Mouse (Mus musculus) 3T3-L1 (cell line): ENCODE measurements around the gene Dpm2.

Experiments
- DNase-seq: peaks from one replicate; pipeline ENCODE4 v3.0.0-alpha.2; 2015; ENCODE audit warnings: low read depth, low spot score

Dpm2 gene

GRCm38 (mm10) chr2:32547380-32547779, 23.3 kb upstream of the Dpm2 start:
- peak; percentile 39 for DNase-seq

- DNase-seq = peak; percentile 88
These were observed 22.5 kb upstream of the Dpm2 start for GRCm38 (mm10) chr2:32547964-32548739.

GRCm38 (mm10) chr2:32549171-32549570, 21.5 kb upstream of the Dpm2 start:
- peak; percentile 53 for DNase-seq

DNA sequence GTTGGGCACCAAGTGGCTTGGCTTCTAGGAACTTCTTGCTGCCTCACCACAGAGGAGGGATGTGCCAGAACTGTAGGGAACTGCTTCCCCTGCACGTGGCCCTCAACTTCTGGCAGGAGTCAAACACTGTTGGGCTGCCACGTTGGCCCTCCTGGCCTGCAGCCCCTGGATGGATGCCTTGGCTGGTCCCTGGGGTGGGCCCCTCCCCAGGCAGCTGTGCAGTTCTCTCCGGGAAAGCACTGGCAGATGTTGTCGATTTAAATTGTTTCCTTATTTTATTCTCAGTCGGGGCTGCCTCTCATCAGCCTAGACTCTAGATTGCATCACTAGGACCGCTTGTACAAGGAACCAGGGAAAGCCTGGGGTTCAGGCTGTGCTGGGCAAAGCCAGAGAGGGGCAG, 20.9 kb upstream of the Dpm2 start:
- DNase-seq = peak; percentile 95

DNA sequence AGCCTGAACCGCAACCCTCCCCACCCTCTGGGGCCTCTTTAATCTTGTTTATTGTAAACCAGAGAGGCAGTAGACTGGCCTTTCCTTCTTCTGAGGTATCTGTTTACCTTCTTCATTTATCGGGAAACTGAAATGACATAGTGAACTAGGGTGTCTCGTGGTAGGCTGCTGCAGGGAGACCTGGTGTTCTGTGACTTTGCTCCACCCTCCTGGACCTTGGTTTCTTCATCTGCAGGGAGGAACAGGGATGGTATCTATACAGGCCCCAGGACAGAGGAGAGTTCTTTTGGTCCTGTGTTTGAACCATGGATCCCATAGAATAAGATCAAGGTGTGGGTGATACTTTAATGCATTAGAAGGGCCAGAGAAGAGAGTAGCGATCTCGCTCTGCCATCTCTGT, 19.4 kb upstream of the Dpm2 start:
- DNase-seq = no peak

GRCm38 (mm10) chr2:32553592-32554148, 17.0 kb upstream of the Dpm2 start:
- DNase-seq = no peak

DNA sequence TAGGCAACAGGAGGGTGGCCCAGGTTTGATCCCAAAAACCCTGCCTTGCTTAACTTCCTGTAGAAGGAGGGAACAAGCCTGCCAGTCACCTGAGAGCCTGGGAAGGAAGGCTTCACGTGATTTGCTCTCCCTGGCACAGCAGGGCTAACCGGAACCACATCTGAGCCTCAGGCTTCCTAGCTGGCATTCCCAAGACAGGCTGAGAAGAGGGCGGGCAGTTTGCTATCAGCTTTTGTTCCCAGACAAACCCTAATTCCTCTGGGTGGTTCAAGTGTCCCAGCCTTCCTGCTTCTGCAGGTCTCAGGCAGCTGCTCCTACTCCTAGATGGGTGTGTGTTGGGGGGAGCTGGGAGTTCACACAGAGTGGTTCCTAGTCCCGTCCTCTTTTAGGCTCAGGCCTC, 15.2 kb upstream of the Dpm2 start:
- DNase-seq = peak; percentile 35

GRCm38 (mm10) chr2:32556019-32556418, 14.6 kb upstream of the Dpm2 start:
- DNase-seq = no peak

DNA sequence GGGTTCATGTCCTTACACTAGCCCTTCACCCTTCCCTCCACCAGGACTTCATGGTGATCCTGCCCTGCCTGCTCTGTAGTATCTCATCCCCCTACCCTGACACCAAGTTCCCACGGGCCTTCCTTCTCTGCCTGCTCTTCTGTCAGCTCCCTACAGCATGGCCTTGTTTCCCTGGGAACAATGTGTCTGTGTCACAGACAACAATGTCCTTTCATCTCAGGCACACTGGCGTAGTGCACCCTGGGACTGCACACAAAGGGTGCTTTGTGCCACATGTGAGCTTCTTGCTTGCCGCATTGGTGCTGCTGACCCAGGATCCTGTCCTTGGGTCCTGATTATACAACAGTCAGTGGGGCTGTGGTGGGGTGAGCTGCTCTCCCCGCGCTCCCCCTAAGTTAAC, 11.1 kb upstream of the Dpm2 start:
- no peak for DNase-seq

- peak; percentile 92 for DNase-seq
These were observed 4.1 kb upstream of the Dpm2 start for GRCm38 (mm10) chr2:32566536-32567063.

GRCm38 (mm10) chr2:32568149-32568548, 2.5 kb upstream of the Dpm2 start:
- peak; percentile 21 for DNase-seq

DNA sequence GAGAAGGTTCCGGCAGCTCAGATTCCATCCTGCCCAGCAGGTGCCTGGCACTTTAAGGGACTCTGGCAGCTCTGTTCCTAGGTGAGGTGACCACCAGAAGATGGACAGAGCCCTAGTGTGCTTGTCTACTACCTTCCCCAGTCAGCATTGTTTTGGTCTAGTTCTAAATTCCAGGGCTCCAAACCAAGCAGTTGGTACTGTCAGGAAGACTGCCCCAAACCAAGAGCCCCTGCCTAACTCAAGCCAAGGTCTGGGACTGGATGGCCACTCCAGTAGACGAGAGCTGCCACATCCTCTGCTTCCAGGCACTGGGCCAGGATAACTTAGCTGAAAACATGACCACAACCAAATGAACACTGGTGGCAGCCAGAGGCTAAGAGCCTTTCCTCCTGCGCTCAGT, 1.7 kb upstream of the Dpm2 start:
- DNase-seq = peak; percentile 31

GRCm38 (mm10) chr2:32572196-32572595, 1.5 kb downstream of the Dpm2 start:
- DNase-seq = no peak

- DNase-seq = no peak
These were observed 3.8 kb downstream of the Dpm2 start, which contains the start of gene Pip5kl1 for GRCm38 (mm10) chr2:32574497-32574896. Pip5kl1 (plus strand) TSS chr2:32574797.

DNA sequence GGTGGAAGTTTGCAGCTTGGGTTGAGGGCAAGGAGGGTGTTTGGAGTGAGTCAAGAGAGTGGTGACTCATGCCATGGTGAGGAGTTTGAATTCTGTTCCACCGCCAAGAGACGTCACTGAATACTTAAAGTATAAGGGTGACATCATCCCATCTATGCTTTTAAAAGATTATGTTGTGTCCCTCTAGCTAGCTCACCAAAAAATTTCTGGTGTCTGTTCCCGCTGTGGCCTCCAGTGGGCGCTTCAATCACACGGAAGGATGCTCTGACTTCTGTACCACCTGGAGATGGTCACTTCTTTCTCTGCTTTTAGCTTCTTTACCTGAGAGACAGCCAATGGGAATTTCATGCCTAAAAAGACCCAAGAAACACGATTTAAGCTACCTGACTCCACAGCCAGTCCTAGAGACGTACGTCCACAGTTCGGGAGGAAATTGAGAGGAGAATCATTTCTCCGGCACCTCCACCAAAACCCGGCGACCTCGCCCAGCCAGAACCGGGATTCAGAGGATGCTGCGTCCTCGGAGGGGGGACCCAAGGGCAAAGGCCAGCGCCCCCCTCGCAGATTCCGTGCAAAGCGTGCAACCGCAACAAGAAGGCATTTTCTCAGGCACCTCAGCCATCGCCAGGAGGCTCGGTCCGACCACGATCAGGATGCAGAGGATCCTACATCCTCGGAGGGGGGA, 4.4 kb downstream of the Dpm2 start:
- peak; percentile 96 for DNase-seq

DNA sequence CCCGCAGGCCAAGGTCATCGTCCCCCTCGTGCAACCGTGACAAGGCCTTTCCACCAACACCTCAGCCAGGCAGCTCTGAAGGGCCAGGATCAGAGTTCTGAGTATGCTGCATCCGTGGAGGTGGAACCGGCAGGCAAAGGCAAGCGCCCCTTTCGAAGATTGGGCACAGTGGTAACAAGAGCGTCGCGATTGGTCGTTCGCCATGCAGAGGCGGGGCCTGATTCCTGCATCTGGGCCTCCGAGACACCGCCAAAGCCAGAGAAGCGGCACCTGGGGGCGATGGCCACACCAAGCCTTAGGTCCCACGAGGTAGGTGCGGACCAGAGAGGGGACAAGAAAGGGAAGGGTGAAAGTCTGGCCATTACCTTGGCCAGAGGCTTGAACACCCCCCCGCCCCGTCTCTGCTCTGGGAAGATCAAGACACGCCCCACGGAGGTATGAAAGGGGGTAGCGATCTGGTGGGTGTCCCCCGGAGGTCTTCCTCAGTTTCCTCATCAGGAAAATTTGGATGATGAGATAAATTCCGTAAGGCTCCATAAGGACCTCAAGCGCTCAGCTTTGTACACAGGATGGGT, 5.0 kb downstream of the Dpm2 start, which contains the start of gene 9430097D07Rik:
TSS of gene 9430097D07Rik (minus strand) at position 99 of the 575 bp plus-strand sequence.
- DNase-seq = no peak

- DNase-seq = no peak
These were observed 5.9 kb downstream of the Dpm2 start for GRCm38 (mm10) chr2:32576532-32576931.

GRCm38 (mm10) chr2:32578146-32579046, 7.7 kb downstream of the Dpm2 start:
- no peak for DNase-seq

GRCm38 (mm10) chr2:32581450-32582095, 10.9 kb downstream of the Dpm2 start:
- DNase-seq = no peak
